Mouse (Mus musculus) embryonic facial prominence, embryonic 12.5 days (tissue): ENCODE data around the gene Nr4a1. TPM values are rescaled to one million over a fixed set of nuclear protein-coding genes. Genes with fewer than 3 reads are reported as not detected.

Source experiments
- ATAC-seq: fragments of 200-750 bp; cut with Nextera tagmentation; 2 replicates; pipeline ENCODE4 v1.8.0; 2017; ENCODE audit not compliant: insufficient number of reproducible peaks, insufficient read depth, low FRiP score, low TSS enrichment
- H3K27ac ChIP-seq: fragments of 300-500 bp; sonication (generic); 2 replicates; pipeline ENCODE4 v1.5.1; 2016; ENCODE audit warnings: mild to moderate bottlenecking
- H3K27me3 ChIP-seq: fragments of 300-500 bp; sonication (generic); 2 replicates; pipeline ENCODE4 v1.6.1; 2016; ENCODE audit warnings: mild to moderate bottlenecking, moderate library complexity
- H3K36me3 ChIP-seq: fragments of 300-500 bp; sonication (generic); 2 replicates; pipeline ENCODE4 v1.6.1; 2016; ENCODE audit warnings: mild to moderate bottlenecking
- H3K4me1 ChIP-seq: fragments of 300-500 bp; sonication (generic); 2 replicates; pipeline ENCODE4 v1.6.1; 2016
- H3K4me2 ChIP-seq: fragments of 300-500 bp; sonication (generic); replicated peaks from 2 replicates; pipeline ENCODE4 v1.6.1; 2016; ENCODE audit warnings: mild to moderate bottlenecking, moderate library complexity
- H3K4me3 ChIP-seq: fragments of 300-500 bp; sonication (generic); 2 replicates; pipeline ENCODE4 v1.5.1; 2016; ENCODE audit warnings: mild to moderate bottlenecking
- H3K9ac ChIP-seq: fragments of 300-500 bp; sonication (generic); 2 replicates; pipeline ENCODE4 v1.6.1; 2016; ENCODE audit warnings: mild to moderate bottlenecking, moderate library complexity
- H3K9me3 ChIP-seq: fragments of 300-500 bp; sonication (generic); 2 replicates; pipeline ENCODE4 v1.6.1; 2016; ENCODE audit warnings: mild to moderate bottlenecking, moderate library complexity
- WGBS: fragments of 180-500 bp; shearing (Covaris S2); methylation state at CpG from one replicate; pipeline ENCODE4 v1.1.7; 2016; 5-methylcytosine and 5-hydroxymethylcytosine counted together
- polyA plus RNA-seq: library from polyadenylated mRNA; unstranded; fragments of >200 nt; fragmentation: Nextera tagmentation; extraction: Ambion mirVana; gene quantifications from 2 replicates; pipeline ENCODE4 v1.2.1, GENCODE M21; 2016

Gene Nr4a1
- polyA plus RNA-seq, 1 experiment from 2014 or later, result 8.2 TPM

- H3K27me3 ChIP-seq, result no peaks in the 10 kb centered on the region
- 68% methylated on average over 10 of the region's 10 CpGs for WGBS
- peaks cover 27% of the 10 kb centered on the region for H3K36me3 ChIP-seq
- no peaks in the 10 kb centered on the region for H3K9me3 ChIP-seq
- no peak overlapping the region for H3K27ac ChIP-seq
- peaks cover 36% of the 10 kb centered on the region for H3K4me1 ChIP-seq
- no peak overlapping the region for H3K9ac ChIP-seq
- no peak overlapping the region for H3K4me3 ChIP-seq
- no peak for ATAC-seq
- H3K4me2 ChIP-seq, result no peak overlapping the region
These were observed 19.3 kb upstream of the Nr4a1 start for GRCm38 (mm10) chr15:101234611-101235341.

GRCm38 (mm10) chr15:101235342-101235698, 18.7 kb upstream of the Nr4a1 start:
- Histone ChIP-seq H3K4me3 (no peak overlapping the region), H3K36me3 (peaks cover 21% of the 10 kb centered on the region), H3K9me3 (no peaks in the 10 kb centered on the region), H3K27me3 (no peaks in the 10 kb centered on the region), H3K27ac (no peak overlapping the region), H3K4me1 (peaks cover 36% of the 10 kb centered on the region), H3K9ac (no peak overlapping the region), H3K4me2 (no peak overlapping the region)
- WGBS, result 39% methylated on average over 5 of the region's 5 CpGs
- ATAC-seq, result no peak

DNA sequence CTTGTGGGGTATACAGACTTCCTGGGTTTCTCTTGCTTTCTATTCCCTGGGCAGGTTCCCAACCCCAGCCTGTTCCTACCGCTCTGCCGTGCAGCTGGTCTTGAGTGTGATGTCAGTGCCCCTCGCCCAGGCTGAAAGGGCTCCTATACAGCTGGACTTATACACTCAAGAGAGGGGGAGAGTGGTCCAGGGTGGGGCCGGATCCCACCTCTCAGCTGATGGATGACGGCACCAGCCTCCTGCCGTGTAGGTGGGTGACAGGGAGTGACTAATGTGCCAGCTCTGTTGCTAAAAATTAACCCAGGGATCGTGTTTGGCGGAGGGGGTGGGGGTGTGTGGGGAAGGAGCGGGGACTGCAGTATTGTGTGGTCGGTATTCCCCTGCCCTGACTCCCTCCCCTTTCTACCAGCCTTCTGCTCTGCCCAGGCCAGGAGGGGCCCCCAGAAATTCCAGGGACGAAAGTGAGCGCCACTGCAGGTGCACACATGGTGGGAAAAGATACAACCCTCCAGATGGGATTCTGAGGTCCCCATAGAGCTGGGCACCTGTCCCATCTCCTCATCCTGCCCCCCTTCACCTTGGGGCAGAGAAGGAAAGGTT, 18.2 kb upstream of the Nr4a1 start:
- H3K27ac ChIP-seq, result no peak overlapping the region
- H3K9me3 ChIP-seq, result no peaks in the 10 kb centered on the region
- peaks cover 36% of the 10 kb centered on the region for H3K4me1 ChIP-seq
- WGBS, result 36% methylated on average over 12 of the region's 12 CpGs
- H3K9ac ChIP-seq, result no peak overlapping the region
- peaks cover 16% of the 10 kb centered on the region for H3K36me3 ChIP-seq
- no peaks in the 10 kb centered on the region for H3K27me3 ChIP-seq
- H3K4me3 ChIP-seq, result no peak overlapping the region
- H3K4me2 ChIP-seq, result no peak overlapping the region
- ATAC-seq, result no peak

DNA sequence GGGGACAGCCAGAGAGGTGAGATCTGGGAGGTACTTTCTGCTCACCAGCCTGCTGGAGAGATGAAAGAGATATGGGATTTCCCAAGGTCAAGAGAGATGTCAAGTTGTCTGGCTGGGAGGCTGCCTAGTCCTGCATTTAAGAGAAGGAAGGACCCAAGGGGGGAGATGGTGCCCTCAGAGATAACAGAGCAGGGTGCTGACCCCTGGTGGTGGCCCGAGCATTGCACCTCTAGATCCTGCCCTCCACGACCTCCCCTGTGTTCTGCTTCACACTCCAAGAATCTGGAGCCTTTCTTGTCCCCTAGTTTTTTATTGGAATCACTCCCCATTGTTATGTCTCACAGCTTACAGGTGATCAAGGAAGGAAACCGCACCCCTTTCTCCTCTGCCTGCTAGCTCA, 17.2 kb upstream of the Nr4a1 start:
- Histone ChIP-seq H3K27ac (no peak overlapping the region), H3K4me1 (peaks cover 34% of the 10 kb centered on the region), H3K36me3 (0 out of 2 replicates have a peak, but pooled peaks cover 6% of the 10 kb centered on the region), H3K4me3 (no peak overlapping the region), H3K9me3 (no peaks in the 10 kb centered on the region), H3K27me3 (no peaks in the 10 kb centered on the region), H3K9ac (no peak overlapping the region), H3K4me2 (no peak overlapping the region)
- no peak for ATAC-seq
- 10% methylated on average over 3 of the region's 3 CpGs for WGBS

- H3K9ac ChIP-seq, result peak overlapping the region; percentile 41; the same call in 1 of the 2 replicates
- ATAC-seq, result peak; percentile 32; the same call in 1 of the 2 replicates
- H3K36me3 ChIP-seq, result no peaks in the 10 kb centered on the region
These were observed 15.1 kb upstream of the Nr4a1 start for GRCm38 (mm10) chr15:101238885-101239511.

GRCm38 (mm10) chr15:101239821-101240220, 14.2 kb upstream of the Nr4a1 start:
- no peak overlapping the region for H3K9ac ChIP-seq
- no peaks in the 10 kb centered on the region for H3K36me3 ChIP-seq
- H3K4me3 ChIP-seq, result no peak overlapping the region
- WGBS, result 64% methylated on average over 8 of the region's 8 CpGs
- no peaks in the 10 kb centered on the region for H3K27me3 ChIP-seq
- H3K27ac ChIP-seq, result no peak overlapping the region
- peaks cover 28% of the 10 kb centered on the region for H3K4me1 ChIP-seq
- no peak overlapping the region for H3K4me2 ChIP-seq
- H3K9me3 ChIP-seq, result no peaks in the 10 kb centered on the region
- no peak for ATAC-seq

More at GRCm38 (mm10) chr15:101238885-101239511, 15.1 kb upstream of the Nr4a1 start:
- H3K27me3 ChIP-seq, result no peaks in the 10 kb centered on the region
- WGBS, result 7% methylated on average over 28 of the region's 28 CpGs
- no peak overlapping the region for H3K27ac ChIP-seq
- H3K4me3 ChIP-seq, result peak overlapping the region; percentile 29
- H3K9me3 ChIP-seq, result no peaks in the 10 kb centered on the region
- H3K4me1 ChIP-seq, result peaks cover 32% of the 10 kb centered on the region
- H3K4me2 ChIP-seq, result peak overlapping the region; percentile 56

GRCm38 (mm10) chr15:101240799-101241204, 13.3 kb upstream of the Nr4a1 start:
- H3K27ac ChIP-seq, result peak overlapping the region; percentile 42; the same call in 1 of the 2 replicates
- ATAC-seq, result peak; percentile 29; the same call in 1 of the 2 replicates
- no peaks in the 10 kb centered on the region for H3K27me3 ChIP-seq
- 0 out of 2 replicates have a peak overlapping the region, but pooled peaks have one; percentile 17 for H3K9ac ChIP-seq
- peak overlapping the region; percentile 36; the same call in 1 of the 2 replicates for H3K4me2 ChIP-seq
- no peaks in the 10 kb centered on the region for H3K9me3 ChIP-seq
- peaks cover 23% of the 10 kb centered on the region for H3K4me1 ChIP-seq
- 0 out of 2 replicates have a peak overlapping the region, but pooled peaks have one; percentile 8 for H3K4me3 ChIP-seq
- 6% methylated on average over 10 of the region's 10 CpGs for WGBS
- no peaks in the 10 kb centered on the region for H3K36me3 ChIP-seq

DNA sequence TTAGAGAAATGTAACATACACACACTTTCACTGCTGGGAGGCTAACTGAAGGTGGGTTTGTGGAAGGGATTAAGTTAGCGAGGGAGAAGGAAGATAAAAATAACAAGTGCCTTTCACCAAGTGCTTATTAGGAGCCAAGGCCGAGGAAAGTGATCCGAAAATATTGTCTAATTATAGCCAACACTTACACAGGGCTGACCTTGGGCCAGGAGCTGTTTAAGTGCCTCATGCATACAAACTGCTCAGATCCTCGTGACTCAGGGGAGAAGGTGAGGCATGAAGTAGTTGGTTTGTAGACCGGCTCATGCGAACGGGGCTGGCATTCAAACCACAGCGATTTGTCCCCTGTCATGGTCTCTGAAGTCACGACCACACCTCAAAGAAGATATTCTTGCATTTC, 12.8 kb upstream of the Nr4a1 start:
- Histone ChIP-seq H3K9me3 (no peaks in the 10 kb centered on the region), H3K27ac (peak overlapping the region; percentile 42; the same call in 1 of the 2 replicates), H3K4me1 (peaks cover 20% of the 10 kb centered on the region), H3K36me3 (no peaks in the 10 kb centered on the region), H3K4me2 (peak overlapping the region; percentile 36; the same call in 1 of the 2 replicates), H3K27me3 (no peaks in the 10 kb centered on the region), H3K4me3 (0 out of 2 replicates have a peak overlapping the region, but pooled peaks have one; percentile 8), H3K9ac (0 out of 2 replicates have a peak overlapping the region, but pooled peaks have one; percentile 17)
- no peak for ATAC-seq
- 54% methylated on average over 9 of the region's 9 CpGs for WGBS

DNA sequence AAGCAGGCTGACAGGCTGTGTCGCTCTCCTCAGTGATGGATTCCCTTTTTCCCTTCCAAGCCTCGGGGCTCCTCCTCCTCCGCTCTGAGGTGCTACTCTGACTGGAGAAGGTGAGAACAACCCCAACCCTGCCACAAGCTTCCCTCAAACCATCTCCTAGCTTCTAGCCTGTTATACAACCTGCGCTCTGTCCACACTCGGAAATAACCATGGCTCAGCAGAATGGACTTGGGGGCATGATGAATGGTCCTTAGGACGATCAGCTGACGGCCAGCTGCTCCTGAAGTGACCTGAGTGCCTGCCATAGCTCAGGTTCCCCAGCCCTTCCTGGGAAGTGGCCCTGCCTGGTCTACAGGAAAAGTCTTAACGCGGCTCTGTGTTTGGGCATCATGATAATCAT, 12.2 kb upstream of the Nr4a1 start:
- Histone ChIP-seq H3K9me3 (no peaks in the 10 kb centered on the region), H3K27me3 (no peaks in the 10 kb centered on the region), H3K4me1 (peaks cover 21% of the 10 kb centered on the region), H3K4me3 (no peak overlapping the region), H3K27ac (no peak overlapping the region), H3K36me3 (no peaks in the 10 kb centered on the region), H3K4me2 (no peak overlapping the region), H3K9ac (no peak overlapping the region)
- 75% methylated on average over 9 of the region's 9 CpGs for WGBS
- ATAC-seq, result no peak

- no peaks in the 10 kb centered on the region for H3K9me3 ChIP-seq
- H3K9ac ChIP-seq, result no peak overlapping the region
- H3K4me2 ChIP-seq, result no peak overlapping the region
- H3K27me3 ChIP-seq, result no peaks in the 10 kb centered on the region
- 18% methylated on average over 8 of the region's 8 CpGs for WGBS
- ATAC-seq, result no peak
- no peaks in the 10 kb centered on the region for H3K36me3 ChIP-seq
- H3K4me3 ChIP-seq, result no peak overlapping the region
- no peak overlapping the region for H3K27ac ChIP-seq
- peaks cover 26% of the 10 kb centered on the region for H3K4me1 ChIP-seq
These were observed 11.4 kb upstream of the Nr4a1 start for GRCm38 (mm10) chr15:101242645-101243044.

- 65% methylated on average over 3 of the region's 3 CpGs for WGBS
- ATAC-seq, result no peak
These were observed 10.1 kb upstream of the Nr4a1 start for GRCm38 (mm10) chr15:101244012-101244411.

More at GRCm38 (mm10) chr15:101244012-101244411, 10.1 kb upstream of the Nr4a1 start:
- no peaks in the 10 kb centered on the region for H3K36me3 ChIP-seq
- no peak overlapping the region for H3K4me3 ChIP-seq
- H3K4me1 ChIP-seq, result peaks cover 30% of the 10 kb centered on the region
- H3K27me3 ChIP-seq, result no peaks in the 10 kb centered on the region
- no peaks in the 10 kb centered on the region for H3K9me3 ChIP-seq
- no peak overlapping the region for H3K4me2 ChIP-seq
- H3K9ac ChIP-seq, result no peak overlapping the region
- no peak overlapping the region for H3K27ac ChIP-seq
